Mouse (Mus musculus): ENCODE results near the gene Nbdy.
A peak's percentile ranks its signal among the peaks of the same experiment; 100 is the strongest.

Nbdy gene

DNA sequence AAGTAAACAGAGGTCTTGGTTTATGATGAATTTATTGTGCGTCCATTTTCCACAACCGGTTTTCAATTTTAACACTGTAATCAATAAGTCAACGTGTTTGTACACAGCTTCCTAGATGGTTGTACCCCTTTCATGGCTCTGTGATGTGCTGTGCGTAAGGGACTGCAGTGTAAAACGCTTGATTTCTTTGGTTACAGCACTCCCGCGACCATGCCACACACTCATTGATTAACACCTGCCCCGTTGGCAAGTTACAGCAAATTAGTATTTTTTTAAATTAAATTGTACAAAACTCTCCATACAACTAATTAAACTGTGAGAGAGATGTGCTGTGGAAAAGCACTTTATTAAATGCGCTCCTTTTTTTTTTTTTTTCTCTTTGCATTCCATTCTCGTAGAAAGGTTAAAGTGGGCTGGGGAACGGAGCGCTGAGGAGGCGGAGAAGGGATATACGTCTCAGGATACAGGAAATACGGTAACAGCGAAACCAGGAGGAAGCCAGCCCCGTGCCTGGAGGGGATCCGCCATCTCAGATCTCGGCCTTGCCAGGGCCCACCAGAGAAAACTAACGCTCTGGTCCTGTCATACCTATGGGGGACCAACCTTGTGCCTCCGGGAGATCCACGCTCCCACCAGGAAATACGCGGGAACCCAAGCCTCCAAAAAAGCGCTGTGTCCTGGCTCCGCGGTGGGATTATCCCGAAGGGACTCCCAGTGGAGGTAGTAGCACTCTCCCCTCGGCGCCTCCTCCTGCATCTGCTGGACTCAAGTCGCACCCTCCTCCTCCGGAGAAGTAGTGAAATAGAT, at the start of gene Nbdy:
Gene Nbdy, plus strand, starts transcription at position 481 of the 807 bp plus-strand sequence.
- peak; percentile 56 to 78 for DNase-seq

DNA sequence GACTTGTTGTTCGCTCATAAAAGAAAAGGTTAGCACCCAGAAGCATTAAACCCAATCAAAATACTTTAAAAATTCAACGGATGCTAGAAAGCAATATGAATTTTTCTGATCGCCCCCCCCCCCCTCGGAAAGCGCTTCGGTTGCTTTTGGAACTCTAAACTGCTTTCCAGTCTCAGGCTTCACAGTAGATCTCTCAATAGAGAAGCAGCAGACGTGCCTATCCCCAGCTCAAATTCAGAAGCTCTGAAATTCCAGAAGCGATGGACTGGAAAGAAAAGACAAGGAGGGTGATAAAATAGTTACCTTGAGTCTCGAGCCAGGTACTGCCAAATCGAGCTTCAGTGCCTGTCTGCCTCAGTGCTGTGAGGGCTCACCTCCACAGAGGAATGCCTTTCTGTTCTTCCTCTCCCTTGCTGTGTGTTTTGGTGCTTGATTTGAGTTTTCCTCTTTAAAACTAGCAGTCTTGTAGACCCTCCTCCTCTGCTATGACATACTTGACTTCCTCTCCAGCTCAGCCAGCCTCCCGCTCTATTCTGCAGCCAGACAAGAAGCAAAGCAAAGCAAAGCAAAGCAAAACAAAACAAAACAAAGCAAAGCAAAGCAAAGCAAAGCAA, 27.5 kb upstream of the Nbdy start, which contains the start of gene Kctd12b:
Gene Kctd12b, minus strand, starts transcription at position 610 of the 614 bp plus-strand sequence.
- DNase-seq, result peak; percentile 29 to 45

DNA sequence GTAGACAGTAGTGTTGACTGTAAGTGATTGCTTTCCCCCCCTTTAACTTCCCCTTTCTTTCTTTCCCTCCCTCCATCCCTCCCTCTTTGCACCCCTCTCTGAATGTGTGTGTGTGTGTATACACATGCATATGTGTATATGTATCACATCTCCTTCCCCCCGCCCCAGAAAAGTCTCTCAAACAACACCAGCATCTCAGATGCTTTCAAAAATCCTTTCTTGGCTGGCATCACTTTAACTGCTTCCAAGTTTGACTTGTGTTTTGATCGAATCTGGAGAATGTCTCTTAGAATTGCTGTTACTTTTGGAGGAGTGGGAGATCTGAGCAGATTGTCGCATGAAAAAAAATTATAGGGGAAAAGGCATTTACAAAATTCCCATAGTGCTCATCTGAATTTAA, 22.9 kb upstream of the Nbdy start:
- no peak for DNase-seq

DNA sequence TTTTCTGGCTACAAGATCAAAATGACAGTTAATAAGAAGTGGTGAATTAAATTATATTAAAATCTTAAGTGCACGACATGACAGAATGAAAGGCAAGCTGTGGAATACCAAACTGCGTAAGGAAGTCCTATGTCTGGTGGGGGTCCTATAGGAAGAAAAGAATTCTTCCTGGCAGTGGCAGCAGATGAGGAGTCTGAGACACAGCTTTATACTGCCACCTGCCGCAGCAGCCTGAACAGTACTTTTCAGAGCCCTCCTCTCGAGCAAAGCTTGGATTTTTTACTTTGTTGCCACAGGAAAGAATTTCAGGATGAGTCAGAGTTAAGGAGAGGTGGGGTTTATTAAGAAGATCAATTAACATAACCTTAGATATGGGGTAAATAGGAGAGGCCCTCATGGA, 15.7 kb upstream of the Nbdy start:
- DNase-seq, result peak in 1 of 2 experiments; percentile 30

DNA sequence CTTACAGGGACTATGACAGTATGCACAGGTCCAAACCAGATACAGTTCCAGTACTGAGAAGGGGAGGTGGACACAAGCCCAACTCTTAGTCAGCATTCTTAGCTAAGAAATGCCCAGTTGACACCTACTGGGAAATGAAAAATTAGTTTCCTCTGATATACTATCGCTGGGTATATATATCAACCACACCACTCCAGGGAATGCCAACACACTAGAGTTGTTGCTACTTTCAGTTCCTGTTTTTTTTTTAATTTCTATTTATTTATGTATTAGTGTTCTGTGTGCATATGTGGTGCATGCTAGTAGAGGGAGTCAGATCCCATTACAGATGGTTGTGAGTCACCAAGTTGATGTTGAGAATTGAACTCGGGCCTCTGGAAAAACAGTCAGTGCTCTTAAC, 6.7 kb upstream of the Nbdy start:
- no peak for DNase-seq

DNA sequence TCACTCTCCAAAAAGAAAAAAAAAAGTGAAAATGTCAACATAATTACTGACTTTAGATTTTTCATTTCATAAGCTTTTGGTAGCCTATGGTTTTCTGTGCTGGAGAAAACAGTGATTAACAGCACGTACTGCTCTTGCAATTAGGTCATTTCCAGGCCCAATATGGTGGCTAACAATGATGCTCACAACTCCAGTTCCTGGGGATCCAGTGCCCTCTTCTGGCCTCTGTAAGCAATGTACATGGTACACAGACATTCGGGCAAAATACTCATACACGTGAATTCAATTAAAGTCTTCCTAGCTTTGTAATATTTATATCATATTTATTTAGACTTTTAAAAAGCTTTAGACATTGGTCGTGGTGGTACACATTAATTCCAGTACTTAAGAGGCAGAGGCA, 3.8 kb upstream of the Nbdy start:
- peak; percentile 30 to 43 for DNase-seq

DNA sequence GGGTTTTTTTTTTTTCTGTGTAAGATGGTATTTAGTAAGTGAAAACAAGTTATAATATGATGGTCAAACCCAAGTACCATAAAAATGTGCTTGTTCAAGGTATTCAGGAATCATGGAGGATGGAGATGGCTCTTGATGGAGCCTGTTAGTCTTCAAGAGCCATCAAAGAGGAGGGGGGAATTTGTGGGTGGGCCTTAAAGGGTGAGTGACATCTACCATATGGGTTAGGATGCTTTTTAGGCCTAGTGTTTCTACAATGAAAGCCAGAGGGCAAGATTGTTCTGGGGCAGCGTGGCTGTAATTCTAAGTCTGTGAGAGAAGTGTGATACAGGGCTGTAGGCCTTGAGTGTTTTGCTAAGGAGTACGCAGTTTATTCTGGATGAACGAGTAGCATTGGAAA, 1.0 kb downstream of the Nbdy start:
- no peak for DNase-seq

DNA sequence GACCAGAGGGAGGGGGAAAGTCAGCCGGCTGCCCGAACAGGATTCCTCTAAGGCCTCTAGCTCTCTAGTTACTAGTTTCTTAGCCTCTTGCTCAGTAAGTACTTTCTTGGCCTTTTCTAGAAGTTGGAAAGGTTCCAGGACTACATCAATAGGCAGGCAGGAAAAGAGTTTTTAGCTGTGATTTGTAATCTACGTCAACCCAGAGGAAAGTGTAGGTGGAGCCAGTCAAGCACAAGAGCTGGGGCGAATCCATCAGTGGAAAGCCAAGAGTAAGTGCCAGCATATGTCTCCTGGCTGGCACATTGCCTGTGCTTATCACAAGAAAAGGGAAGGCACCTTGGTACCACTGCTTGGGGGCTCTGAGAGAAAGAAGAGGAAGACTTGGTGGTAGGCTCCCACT, 12.3 kb downstream of the Nbdy start:
- peak; percentile 12 to 39 for DNase-seq

DNA sequence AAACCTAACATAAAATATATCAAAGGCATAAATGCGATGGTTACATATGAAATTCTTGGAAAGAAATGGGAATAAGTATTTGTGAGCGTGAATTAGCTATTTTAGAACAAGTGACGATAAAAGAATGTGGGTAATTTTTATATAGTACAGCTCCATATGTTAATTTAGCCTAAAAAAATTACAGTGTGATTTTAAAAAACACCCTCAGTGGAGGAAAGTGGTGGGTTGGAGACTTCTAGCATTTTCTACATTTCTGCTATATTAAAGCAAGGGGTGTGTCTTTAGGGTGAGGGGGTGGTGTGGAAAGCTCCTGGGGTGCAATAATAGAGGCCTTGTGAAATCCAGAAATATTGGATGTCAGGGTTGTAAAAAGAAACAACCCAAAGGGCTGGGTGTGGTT, 19.1 kb downstream of the Nbdy start:
- DNase-seq, result no peak

DNA sequence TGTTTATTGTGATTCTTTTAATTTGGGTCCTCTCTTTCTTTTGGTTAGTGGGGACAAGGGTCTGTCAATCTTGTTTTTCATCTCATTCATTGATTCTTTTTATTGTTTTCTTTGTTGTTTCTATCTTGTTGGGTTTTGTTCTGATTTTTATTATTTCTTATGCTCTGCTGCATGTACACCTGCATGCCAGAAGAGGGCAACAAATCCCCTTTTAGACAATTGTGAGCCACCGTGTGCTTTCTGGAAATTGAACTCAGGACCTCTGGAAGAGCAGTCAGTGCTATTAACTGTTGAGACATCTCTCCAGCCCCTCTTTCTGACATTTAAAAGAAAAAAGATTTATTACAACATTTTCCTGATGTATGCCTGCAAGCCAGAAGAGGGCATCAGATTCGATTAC, 25.8 kb downstream of the Nbdy start:
- no peak for DNase-seq

All from kidney, postnatal 25 days (tissue).